Mouse (Mus musculus) limb, embryonic 11.5 days (tissue): ENCODE data around the gene Sepsecs. TPM values are rescaled to one million over a fixed set of nuclear protein-coding genes. Genes with fewer than 3 reads are reported as not detected.

Source experiments
- ATAC-seq: fragments of 200-750 bp; cut with Nextera tagmentation; 2 replicates; pipeline ENCODE4 v1.8.0; 2017; ENCODE audit warnings: low read depth; ENCODE audit not compliant: insufficient number of reproducible peaks, low FRiP score, low TSS enrichment
- DNase-seq: peaks from one replicate; pipeline ENCODE4 v3.0.0-alpha.2; 2015; ENCODE audit warnings: low spot score
- H3K27ac ChIP-seq: fragments of 300-500 bp; sonication (generic); replicated peaks from 2 replicates; pipeline ENCODE4 v1.5.1; 2014; ENCODE audit warnings: low read depth, mild to moderate bottlenecking, low read length
- H3K27me3 ChIP-seq: fragments of 300-500 bp; sonication (generic); 2 replicates; pipeline ENCODE4 v1.6.1; 2014; ENCODE audit warnings: mild to moderate bottlenecking, low read length, mixed read lengths; ENCODE audit not compliant: control insufficient read depth, insufficient read depth
- H3K36me3 ChIP-seq: fragments of 300-500 bp; sonication (generic); 2 replicates; pipeline ENCODE4 v1.6.1; 2014; ENCODE audit warnings: mild to moderate bottlenecking, low read length, moderate library complexity, mixed read lengths; ENCODE audit not compliant: control insufficient read depth, insufficient read depth
- H3K4me1 ChIP-seq: fragments of 300-500 bp; sonication (generic); 2 replicates; pipeline ENCODE4 v1.6.1; 2014; ENCODE audit warnings: low read length, mixed read lengths; ENCODE audit not compliant: control insufficient read depth, insufficient read depth
- H3K4me2 ChIP-seq: fragments of 300-500 bp; sonication (generic); 2 replicates; pipeline ENCODE4 v1.6.1; 2014; ENCODE audit warnings: low read depth, mild to moderate bottlenecking, moderate library complexity; ENCODE audit not compliant: severe bottlenecking
- H3K4me3 ChIP-seq: fragments of 300-500 bp; sonication (generic); 2 replicates; pipeline ENCODE4 v1.5.1; 2014; ENCODE audit warnings: low read depth, low read length
- H3K9ac ChIP-seq: fragments of 300-500 bp; sonication (generic); 2 replicates; pipeline ENCODE4 v1.6.1; 2014; ENCODE audit warnings: mild to moderate bottlenecking, low read length
- H3K9me3 ChIP-seq: fragments of 300-500 bp; sonication (generic); 2 replicates; pipeline ENCODE4 v1.6.1; 2016; ENCODE audit warnings: low read length; ENCODE audit not compliant: control insufficient read depth
- WGBS: fragments of 180-500 bp; shearing (Covaris S2); extraction: QIAGEN DNeasy Blood & Tissue Kit; methylation state at CpG from one replicate; pipeline ENCODE4 v1.1.7; 2014; 5-methylcytosine and 5-hydroxymethylcytosine counted together
- polyA plus RNA-seq: library from polyadenylated mRNA; unstranded; fragments of >200 nt; fragmentation: Nextera tagmentation; extraction: Ambion mirVana; gene quantifications from 2 replicates; pipeline ENCODE4 v1.2.1, GENCODE M21; 2014

The Sepsecs gene
- polyA plus RNA-seq, 1 experiment from 2014 or later, result 6.4 TPM

DNA sequence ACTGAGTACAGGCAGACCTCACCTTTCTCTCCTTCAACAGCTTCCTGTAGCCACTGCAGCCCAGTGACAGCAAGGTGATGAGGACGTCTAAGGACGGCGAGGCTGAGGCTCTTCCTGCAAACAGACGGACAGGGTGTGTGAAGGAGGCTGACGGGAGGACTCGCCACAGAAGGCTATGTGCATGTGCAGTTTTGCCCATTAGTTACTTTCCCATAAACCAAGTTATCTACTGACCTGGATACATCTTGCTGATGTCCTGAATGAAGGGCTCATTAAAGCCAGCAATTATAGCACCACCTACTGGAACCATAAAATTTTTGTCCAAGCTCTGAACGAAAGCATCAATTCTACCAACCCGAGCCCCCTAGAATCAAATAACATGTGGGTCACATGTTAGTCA, 13.5 kb downstream of the Sepsecs start:
- no peak overlapping the region for H3K9ac ChIP-seq
- no peak for ATAC-seq
- WGBS, result 77% methylated on average over 8 of the region's 8 CpGs
- no peak overlapping the region for H3K27ac ChIP-seq
- H3K27me3 ChIP-seq, result no peaks in the 10 kb centered on the region
- no peak overlapping the region for H3K4me3 ChIP-seq
- no peaks in the 10 kb centered on the region for H3K9me3 ChIP-seq
- no peaks in the 10 kb centered on the region for H3K36me3 ChIP-seq
- no peaks in the 10 kb centered on the region for H3K4me1 ChIP-seq
- no peak overlapping the region for H3K4me2 ChIP-seq
- DNase-seq, result no peak

DNA sequence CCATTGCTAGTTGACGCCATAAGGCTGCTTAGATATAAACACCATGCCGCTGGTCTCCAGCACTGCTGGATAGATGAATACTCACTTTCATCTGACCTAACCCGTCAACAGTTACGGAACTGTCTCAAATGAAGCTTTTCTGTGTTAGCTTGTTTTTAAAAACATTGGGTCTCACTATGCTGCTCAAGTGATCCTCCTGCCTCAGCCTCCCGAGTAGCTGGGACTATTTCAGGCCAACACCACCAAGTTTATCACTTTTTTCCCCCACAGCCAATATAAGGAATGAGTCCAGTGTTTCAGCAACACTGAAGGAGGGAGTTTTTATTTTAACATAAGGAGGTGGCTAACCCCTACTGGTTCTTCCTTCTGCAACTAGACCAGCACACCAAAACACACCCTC, 14.5 kb downstream of the Sepsecs start:
- Histone ChIP-seq H3K9me3 (no peaks in the 10 kb centered on the region), H3K4me1 (no peaks in the 10 kb centered on the region), H3K4me3 (no peak overlapping the region), H3K9ac (no peak overlapping the region), H3K4me2 (no peak overlapping the region), H3K27me3 (no peaks in the 10 kb centered on the region), H3K36me3 (no peaks in the 10 kb centered on the region), H3K27ac (no peak overlapping the region)
- ATAC-seq (no peak), DNase-seq (no peak)
- 95% methylated on average over 5 of the region's 5 CpGs for WGBS

DNA sequence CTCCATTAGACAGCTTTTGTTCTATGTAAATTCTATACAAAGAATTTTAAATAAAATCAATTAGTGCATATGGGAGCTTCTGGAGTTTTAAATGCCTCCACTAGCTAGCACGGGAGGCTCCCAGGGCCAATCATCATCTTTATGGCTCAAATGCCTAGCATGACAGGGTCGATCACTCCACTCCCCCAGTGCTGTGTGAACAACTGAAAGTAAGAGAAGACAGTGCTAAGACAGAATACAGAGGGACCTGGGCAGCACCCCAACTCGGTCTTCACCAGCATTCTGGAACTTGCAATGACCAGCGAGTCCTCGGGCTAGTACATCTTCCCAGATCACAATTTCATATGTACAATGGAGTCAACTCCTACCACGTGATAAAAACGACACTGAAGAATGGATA, 16.9 kb downstream of the Sepsecs start:
- Histone ChIP-seq H3K4me2 (no peak overlapping the region), H3K36me3 (no peaks in the 10 kb centered on the region), H3K27me3 (no peaks in the 10 kb centered on the region), H3K4me3 (no peak overlapping the region), H3K9ac (no peak overlapping the region), H3K27ac (no peak overlapping the region), H3K4me1 (no peaks in the 10 kb centered on the region), H3K9me3 (no peaks in the 10 kb centered on the region)
- WGBS, result 91% methylated on average over 7 of the region's 7 CpGs
- ATAC-seq (no peak), DNase-seq (no peak)

DNA sequence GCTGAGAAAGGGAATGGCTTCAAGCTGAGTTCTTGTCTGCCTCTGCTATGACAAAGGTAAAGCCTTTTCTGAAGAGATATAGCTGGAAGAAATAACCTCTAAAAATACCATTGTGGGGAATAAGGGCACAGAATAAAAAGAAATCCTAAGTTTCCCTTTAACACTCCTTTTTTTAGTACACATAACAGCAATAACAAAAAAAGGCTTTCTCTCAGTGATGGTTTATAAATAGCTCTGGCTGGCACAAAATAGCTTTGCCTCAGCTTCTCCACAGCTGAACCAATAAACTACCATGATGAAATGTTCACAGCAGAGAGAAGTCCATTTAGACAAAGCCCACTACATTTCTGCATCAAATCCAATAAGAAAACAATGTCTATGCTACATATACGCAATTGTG, 17.4 kb downstream of the Sepsecs start:
- Histone ChIP-seq H3K27me3 (no peaks in the 10 kb centered on the region), H3K36me3 (no peaks in the 10 kb centered on the region), H3K4me3 (no peak overlapping the region), H3K27ac (no peak overlapping the region), H3K9ac (no peak overlapping the region), H3K4me1 (no peaks in the 10 kb centered on the region), H3K9me3 (no peaks in the 10 kb centered on the region), H3K4me2 (no peak overlapping the region)
- ATAC-seq (no peak), DNase-seq (no peak)
- 85% methylated on average over 1 of the region's 1 CpGs for WGBS

DNA sequence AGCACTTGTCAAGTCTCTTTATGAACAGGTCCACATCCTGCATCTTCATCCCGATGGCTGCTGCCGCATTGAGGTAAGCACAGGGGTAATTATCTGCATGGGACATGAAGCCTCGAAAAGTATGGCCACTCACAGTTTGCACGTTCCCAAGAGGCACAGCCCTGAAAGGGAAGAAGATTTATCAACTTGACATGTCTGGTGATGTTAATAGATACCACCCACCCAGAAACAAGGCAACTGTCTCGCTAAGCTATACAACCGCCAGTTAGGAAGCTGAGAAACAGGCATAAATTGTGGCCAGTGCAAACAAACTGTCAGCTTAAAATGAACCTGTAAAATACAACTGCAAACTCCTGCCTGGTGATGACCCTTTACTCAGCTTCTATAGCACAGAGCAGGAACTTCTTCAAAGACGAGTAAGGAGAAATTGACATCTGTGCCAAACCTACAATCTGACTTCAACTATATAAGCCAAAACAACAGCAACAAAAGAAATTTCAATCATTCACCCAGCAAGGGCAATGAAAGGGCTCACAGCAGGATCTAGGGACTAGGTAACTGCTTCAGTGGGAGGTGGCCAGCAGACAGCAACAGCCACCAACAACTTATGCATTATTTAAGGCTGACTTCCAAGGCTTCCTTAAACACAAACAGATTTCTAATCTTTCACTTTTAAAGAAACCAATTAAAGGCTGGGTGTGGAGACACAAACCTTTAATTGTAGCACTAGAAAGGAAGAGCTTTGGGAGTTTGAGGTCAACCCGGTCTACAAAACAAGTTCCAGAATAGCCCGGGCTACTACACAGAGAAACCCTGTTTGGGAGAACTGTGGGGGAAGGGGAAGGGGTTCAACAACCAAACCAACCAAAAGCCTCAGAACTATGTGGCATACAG, 25.3 kb downstream of the Sepsecs start:
- no peaks in the 10 kb centered on the region; the same call in 1 of the 2 replicates for H3K36me3 ChIP-seq
- H3K9me3 ChIP-seq, result no peaks in the 10 kb centered on the region
- H3K4me1 ChIP-seq, result no peaks in the 10 kb centered on the region
- no peak overlapping the region for H3K27ac ChIP-seq
- H3K9ac ChIP-seq, result no peak overlapping the region
- WGBS, result 31% methylated on average over 9 of the region's 9 CpGs
- H3K4me2 ChIP-seq, result no peak overlapping the region
- no peak for DNase-seq
- no peaks in the 10 kb centered on the region for H3K27me3 ChIP-seq
- no peak overlapping the region for H3K4me3 ChIP-seq
- no peak for ATAC-seq

DNA sequence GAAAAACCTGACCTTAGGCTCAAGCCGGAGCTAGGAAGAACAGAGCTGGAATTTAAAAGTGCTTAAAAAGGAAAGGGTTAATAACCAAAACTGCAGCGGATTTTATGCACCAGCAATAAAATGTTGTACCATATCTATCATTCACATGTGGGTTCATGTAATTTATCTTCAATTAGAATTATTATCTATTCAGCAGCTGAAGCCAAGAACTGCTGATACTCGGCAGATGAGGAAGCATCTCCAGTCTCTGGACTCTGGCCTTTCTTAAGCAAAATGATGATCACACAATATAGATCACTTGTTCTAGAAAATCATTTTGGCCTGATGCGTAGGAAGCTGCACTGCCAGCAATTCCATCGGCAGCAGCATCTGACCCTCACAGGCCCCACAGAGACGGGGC, 27.8 kb downstream of the Sepsecs start:
- no peaks in the 10 kb centered on the region for H3K9me3 ChIP-seq
- ATAC-seq, result no peak
- no peaks in the 10 kb centered on the region for H3K27me3 ChIP-seq
- no peak overlapping the region for H3K9ac ChIP-seq
- H3K4me3 ChIP-seq, result no peak overlapping the region
- no peaks in the 10 kb centered on the region; the same call in 1 of the 2 replicates for H3K36me3 ChIP-seq
- H3K4me2 ChIP-seq, result no peak overlapping the region
- H3K4me1 ChIP-seq, result no peaks in the 10 kb centered on the region
- 91% methylated on average over 6 of the region's 6 CpGs for WGBS
- H3K27ac ChIP-seq, result no peak overlapping the region
- DNase-seq, result no peak

DNA sequence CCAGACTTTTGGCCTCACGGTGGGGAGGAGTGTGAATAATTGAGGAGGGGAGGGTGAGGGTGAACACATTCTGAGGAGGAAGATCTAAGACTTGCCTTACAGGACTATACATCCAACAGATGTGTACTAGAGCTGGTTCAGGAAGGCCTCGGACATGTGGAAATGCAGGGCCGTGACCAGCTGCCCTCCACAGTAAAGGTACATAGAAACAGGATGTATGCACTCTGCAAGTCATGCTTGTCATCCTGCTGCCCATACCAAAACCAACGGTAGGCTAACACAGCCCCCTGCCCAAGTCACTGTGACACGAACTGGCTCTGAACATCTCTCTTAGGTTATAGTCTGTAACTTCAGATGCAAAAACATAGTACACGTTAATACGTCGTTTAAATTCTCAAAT, 30.6 kb downstream of the Sepsecs start:
- no peak for ATAC-seq
- no peak overlapping the region for H3K4me3 ChIP-seq
- no peaks in the 10 kb centered on the region for H3K9me3 ChIP-seq
- no peaks in the 10 kb centered on the region; the same call in 1 of the 2 replicates for H3K36me3 ChIP-seq
- no peak overlapping the region for H3K4me2 ChIP-seq
- no peak overlapping the region for H3K27ac ChIP-seq
- DNase-seq, result no peak
- 82% methylated on average over 8 of the region's 8 CpGs for WGBS
- no peaks in the 10 kb centered on the region for H3K27me3 ChIP-seq
- no peaks in the 10 kb centered on the region for H3K4me1 ChIP-seq
- H3K9ac ChIP-seq, result no peak overlapping the region

DNA sequence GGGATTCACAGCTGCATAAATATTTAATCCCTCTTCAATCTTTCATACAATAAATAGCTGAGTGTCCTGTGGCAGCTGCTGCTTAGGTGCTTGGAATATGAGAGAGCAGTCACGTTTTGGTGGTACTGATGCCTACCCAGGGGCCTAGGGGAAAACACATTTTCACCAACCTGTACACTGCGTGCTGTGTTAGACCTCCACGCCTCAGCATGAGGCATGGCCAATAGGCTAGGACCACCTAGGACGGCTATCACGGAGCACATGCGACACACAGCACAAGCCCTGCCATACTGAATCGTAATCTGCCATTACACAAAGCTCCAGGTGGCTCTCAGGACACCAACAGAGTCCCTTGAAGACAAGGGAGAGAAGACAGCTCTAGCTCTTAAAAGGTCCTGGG, 31.5 kb downstream of the Sepsecs start:
- H3K9me3 ChIP-seq, result no peaks in the 10 kb centered on the region
- ATAC-seq, result no peak
- no peak overlapping the region for H3K27ac ChIP-seq
- H3K4me1 ChIP-seq, result no peaks in the 10 kb centered on the region
- H3K27me3 ChIP-seq, result no peaks in the 10 kb centered on the region
- no peak overlapping the region for H3K4me2 ChIP-seq
- no peak overlapping the region for H3K4me3 ChIP-seq
- no peak for DNase-seq
- 89% methylated on average over 7 of the region's 7 CpGs for WGBS
- H3K36me3 ChIP-seq, result no peaks in the 10 kb centered on the region; the same call in 1 of the 2 replicates
- H3K9ac ChIP-seq, result no peak overlapping the region

DNA sequence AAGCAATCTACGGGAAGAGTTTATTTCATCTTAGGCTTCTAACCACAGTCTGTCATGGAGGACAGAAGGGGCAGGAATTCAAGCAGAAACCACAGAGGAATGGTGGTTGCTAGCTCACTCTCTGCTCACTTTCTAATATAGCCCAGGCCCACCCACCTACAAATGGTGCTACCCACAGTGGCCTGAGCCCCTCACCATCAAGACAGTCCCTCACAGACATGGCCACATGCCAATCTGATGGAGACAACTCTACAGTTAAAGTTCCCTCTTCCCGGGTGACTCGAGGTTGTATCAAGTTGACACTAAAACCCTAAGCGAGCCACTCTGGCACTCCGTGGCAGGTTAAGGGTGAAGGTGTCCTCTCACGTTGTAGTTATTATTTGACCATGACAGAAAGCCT, 32.6 kb downstream of the Sepsecs start:
- ATAC-seq (no peak), DNase-seq (no peak)
- Histone ChIP-seq H3K27ac (no peak overlapping the region), H3K4me3 (no peak overlapping the region), H3K9me3 (no peaks in the 10 kb centered on the region), H3K4me1 (no peaks in the 10 kb centered on the region), H3K9ac (no peak overlapping the region), H3K36me3 (no peaks in the 10 kb centered on the region), H3K27me3 (no peaks in the 10 kb centered on the region), H3K4me2 (no peak overlapping the region)
- 89% methylated on average over 6 of the region's 6 CpGs for WGBS
